Mouse (Mus musculus) heart, postnatal 0 days (tissue): ENCODE data around the gene Acot13. TPM values are rescaled to one million over a fixed set of nuclear protein-coding genes. Genes with fewer than 3 reads are reported as not detected.
"Not testable (repeated sequence)": the region's sequence is repeated elsewhere in the genome, so short reads cannot be mapped to it uniquely, and the experiment has no call there.

Experiments
- ATAC-seq: fragments of 200-750 bp; cut with Nextera tagmentation; 2 replicates; pipeline ENCODE4 v1.8.0; 2017; ENCODE audit warnings: low read depth, moderate number of reproducible peaks, moderate library complexity; ENCODE audit not compliant: insufficient read depth
- DNase-seq: peaks from one replicate; pipeline ENCODE4 v3.0.0-alpha.2; 2016; ENCODE audit warnings: low spot score
- H3K27ac ChIP-seq: fragments of 300-500 bp; sonication (generic); 2 replicates; pipeline ENCODE4 v1.5.1; 2014; ENCODE audit warnings: low read depth, mild to moderate bottlenecking
- H3K27me3 ChIP-seq: fragments of 300-500 bp; sonication (generic); 2 replicates; pipeline ENCODE4 v1.6.1; 2014; ENCODE audit warnings: low read length, mixed read lengths; ENCODE audit not compliant: control insufficient read depth, insufficient read depth
- H3K36me3 ChIP-seq: fragments of 300-500 bp; sonication (generic); replicated peaks from 2 replicates; pipeline ENCODE4 v1.6.1; 2014; ENCODE audit warnings: low read length, mixed read lengths; ENCODE audit not compliant: control insufficient read depth, insufficient read depth
- H3K4me1 ChIP-seq: fragments of 300-500 bp; sonication (generic); 2 replicates; pipeline ENCODE4 v1.6.1; 2014; ENCODE audit warnings: antibody characterized with exemption; ENCODE audit not compliant: control insufficient read depth, insufficient read depth
- H3K4me2 ChIP-seq: fragments of 300-500 bp; sonication (generic); 2 replicates; pipeline ENCODE4 v1.6.1; 2014; ENCODE audit warnings: low read depth, mild to moderate bottlenecking, low read length, moderate library complexity
- H3K4me3 ChIP-seq: fragments of 300-500 bp; sonication (generic); 2 replicates; pipeline ENCODE4 v1.5.1; 2014; ENCODE audit warnings: low read depth, low read length
- H3K9ac ChIP-seq: fragments of 300-500 bp; sonication (generic); replicated peaks from 2 replicates; pipeline ENCODE4 v1.6.1; 2014; ENCODE audit warnings: low read depth, low read length, mixed read lengths
- H3K9me3 ChIP-seq: fragments of 300-500 bp; sonication (generic); replicated peaks from 2 replicates; pipeline ENCODE4 v1.6.1; 2016; ENCODE audit warnings: low read length; ENCODE audit not compliant: control insufficient read depth
- CTCF ChIP-seq: IDR thresholded peaks from 2 replicates; pipeline ENCODE4 v1.5.1; 2016; ENCODE audit warnings: antibody characterized with exemption, control low read depth, low read depth
- EP300 ChIP-seq: IDR thresholded peaks from 2 replicates; pipeline ENCODE4 v1.6.1; 2016; ENCODE audit warnings: antibody characterized with exemption, low read depth
- WGBS: fragments of 180-500 bp; shearing (Covaris S2); extraction: QIAGEN DNeasy Blood & Tissue Kit; methylation state at CpG from one replicate; pipeline ENCODE4 v1.1.7; 2014; 5-methylcytosine and 5-hydroxymethylcytosine counted together
- polyA plus RNA-seq: library from polyadenylated mRNA; unstranded; fragments of >200 nt; fragmentation: Nextera tagmentation; extraction: Ambion mirVana; gene quantifications from 2 replicates; pipeline ENCODE4 v1.2.1, GENCODE M21; 2015
- total RNA-seq: library from RNA; depleted of rRNA; stranded (reverse); fragments of >200 nt; gene quantifications from 2 replicates; pipeline ENCODE4 v1.2.3, GENCODE M21; 2014; ENCODE audit warnings: low replicate concordance

Acot13 gene
- total and polyA plus RNA-seq, 2 experiments from 2014 or later: 219 to 609 TPM

GRCm38 (mm10) chr13:24841702-24842101 is 10.4 kb upstream of the Acot13 start:
- H3K4me3 ChIP-seq: no peak overlapping the region
- no peak overlapping the region for H3K4me2 ChIP-seq
- no peak overlapping the region for H3K9ac ChIP-seq
- H3K27me3 ChIP-seq: no peaks in the 10 kb centered on the region
- no peak for DNase-seq
- TF ChIP-seq EP300 (no peak), CTCF (no peak)
- H3K4me1 ChIP-seq: 0 out of 2 replicates have a peak, but pooled peaks cover 5% of the 10 kb centered on the region
- H3K27ac ChIP-seq: no peak overlapping the region
- no peaks in the 10 kb centered on the region for H3K9me3 ChIP-seq
- 73% methylated on average over 3 of the region's 3 CpGs for WGBS
- peaks cover 31% of the 10 kb centered on the region for H3K36me3 ChIP-seq
- ATAC-seq: no peak

GRCm38 (mm10) chr13:24839831-24840230 is 8.5 kb upstream of the Acot13 start:
- no peak overlapping the region for H3K4me3 ChIP-seq
- no peak overlapping the region for H3K9ac ChIP-seq
- WGBS: 74% methylated on average over 3 of the region's 3 CpGs
- ATAC-seq (no peak), DNase-seq (no peak)
- no peak overlapping the region for H3K27ac ChIP-seq
- TF ChIP-seq EP300 (no peak), CTCF (no peak)
- peaks cover 31% of the 10 kb centered on the region for H3K36me3 ChIP-seq
- H3K4me2 ChIP-seq: no peak overlapping the region
- 0 out of 2 replicates have a peak, but pooled peaks cover 1% of the 10 kb centered on the region for H3K4me1 ChIP-seq
- H3K27me3 ChIP-seq: no peaks in the 10 kb centered on the region
- H3K9me3 ChIP-seq: no peaks in the 10 kb centered on the region

GRCm38 (mm10) chr13:24837765-24838164 is 6.4 kb upstream of the Acot13 start:
- H3K9ac ChIP-seq, H3K9me3 ChIP-seq, DNase-seq, H3K4me2 ChIP-seq, H3K4me3 ChIP-seq, H3K27ac ChIP-seq, H3K27me3 ChIP-seq, ATAC-seq: not testable (repeated sequence)
- H3K4me1 ChIP-seq: peaks cover 14% of the 10 kb centered on the region
- peaks cover 31% of the 10 kb centered on the region for H3K36me3 ChIP-seq
- WGBS: 92% methylated on average over 8 of the region's 8 CpGs

- Histone ChIP-seq H3K27me3 (no peaks in the 10 kb centered on the region), H3K27ac (no peak overlapping the region), H3K4me1 (peaks cover 24% of the 10 kb centered on the region), H3K9ac (peak overlapping the region; percentile 75), H3K4me2 (peak overlapping the region; percentile 87), H3K4me3 (peak overlapping the region; percentile 91), H3K36me3 (peaks cover 3% of the 10 kb centered on the region; the same call in 1 of the 2 replicates), H3K9me3 (no peaks in the 10 kb centered on the region)
- TF ChIP-seq EP300: no peak
- no peak for TF ChIP-seq CTCF
- ATAC-seq (no peak), DNase-seq (no peak)
- 32% methylated on average over 2 of the region's 2 CpGs for WGBS
Measured at GRCm38 (mm10) chr13:24832811-24833155, 1.4 kb upstream of the Acot13 start.

- Histone ChIP-seq H3K27me3 (no peaks in the 10 kb centered on the region), H3K9ac (peak overlapping the region; percentile 75), H3K9me3 (no peaks in the 10 kb centered on the region), H3K27ac (peak overlapping the region; percentile 96), H3K36me3 (peaks cover 2% of the 10 kb centered on the region; the same call in 1 of the 2 replicates), H3K4me2 (peak overlapping the region; percentile 87), H3K4me3 (peak overlapping the region; percentile 91), H3K4me1 (peaks cover 24% of the 10 kb centered on the region)
- 2% methylated on average over 21 of the region's 21 CpGs for WGBS
- no peak for DNase-seq
- no peak for TF ChIP-seq EP300
- TF ChIP-seq CTCF: no peak
- no peak for ATAC-seq
Measured at GRCm38 (mm10) chr13:24832131-24832810, 931 bp upstream of the Acot13 start.
